Mouse (Mus musculus) forelimb bud, embryonic 11.5 days (tissue): ENCODE results near the gene Ormdl2.

Experiments used
- DNase-seq: peaks from one replicate; pipeline ENCODE4 v3.0.0-alpha.2; 2012; ENCODE audit warnings: low read depth, low spot score

The Ormdl2 gene

GRCm38 (mm10) chr10:128803771-128804270 is 17.6 kb downstream of the Ormdl2 start, which contains the start of gene Dnajc14:
Gene Dnajc14 (plus strand): TSS chr10:128804062.
- peak; percentile 29 for DNase-seq

GRCm38 (mm10) chr10:128803361-128803760 is 18.1 kb downstream of the Ormdl2 start:
- DNase-seq = no peak

GRCm38 (mm10) chr10:128802956-128803355 is 18.5 kb downstream of the Ormdl2 start:
- no peak for DNase-seq

- DNase-seq = no peak
Observed at GRCm38 (mm10) chr10:128801981-128802495, 19.4 kb downstream of the Ormdl2 start.

- DNase-seq = no peak
Observed at GRCm38 (mm10) chr10:128798676-128799075, 22.8 kb downstream of the Ormdl2 start.

- no peak for DNase-seq
Observed at GRCm38 (mm10) chr10:128795581-128795980, 25.9 kb downstream of the Ormdl2 start.

GRCm38 (mm10) chr10:128794391-128794790 is 27.1 kb downstream of the Ormdl2 start:
- DNase-seq = no peak

- DNase-seq = no peak
Observed at GRCm38 (mm10) chr10:128793258-128793657, 28.2 kb downstream of the Ormdl2 start.

- no peak for DNase-seq
Observed at GRCm38 (mm10) chr10:128792041-128792440, 29.4 kb downstream of the Ormdl2 start.

GRCm38 (mm10) chr10:128790398-128791124 is 30.9 kb downstream of the Ormdl2 start, which contains the start of gene Mmp19:
Gene Mmp19 (plus strand): TSS chr10:128790910.
- no peak for DNase-seq

- no peak for DNase-seq
Observed at GRCm38 (mm10) chr10:128780200-128780599, 41.2 kb downstream of the Ormdl2 start.

GRCm38 (mm10) chr10:128779011-128779795 is 42.2 kb downstream of the Ormdl2 start:
- peak; percentile 85 for DNase-seq

GRCm38 (mm10) chr10:128778441-128778840 is 43.0 kb downstream of the Ormdl2 start:
- no peak for DNase-seq

GRCm38 (mm10) chr10:128773685-128774084 is 47.8 kb downstream of the Ormdl2 start:
- DNase-seq = peak; percentile 20

- DNase-seq = no peak
Observed at GRCm38 (mm10) chr10:128772895-128773294, 48.5 kb downstream of the Ormdl2 start.
